In the genomic region with DNA sequence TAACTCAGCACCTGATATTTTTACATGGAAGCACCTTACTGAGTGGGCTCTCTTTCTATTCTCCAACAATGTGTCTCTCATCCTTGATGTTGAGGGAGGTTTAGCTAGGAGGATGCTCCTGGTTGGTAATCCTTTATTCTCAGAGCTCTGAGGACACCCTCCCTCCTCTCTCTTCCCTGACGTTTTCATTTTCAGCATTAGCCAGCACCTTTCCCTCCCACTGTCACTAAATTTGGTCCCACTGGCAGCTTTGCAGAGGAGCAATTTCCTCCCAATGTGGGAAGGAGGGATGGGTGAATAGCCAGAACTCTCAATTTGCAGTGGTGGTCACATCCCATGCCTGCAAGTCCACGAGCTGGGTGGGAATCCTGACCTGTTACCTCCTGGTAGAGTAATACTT, we compare ENCODE assay signal across 17 mouse cellular contexts.
"Had no signal": no experiment of that assay in that cellular context is flagged by ENCODE, and none has a peak within 500 bp of the region (broad histone marks: within the 10 kb centered on the region; RNA-seq: fewer than 3 reads in every experiment).

No protein-coding gene starts in this region.

- DNase-seq: left cerebral cortex, postnatal 4 days; liver; liver, embryonic 13.5 days; liver, postnatal 0 days; lung, adult 18-20 months; lung, adult 2 months; lung, embryonic 14.5 days; lung, postnatal 10 days; lung, postnatal 14 days; lung, postnatal 36 days; lung, postnatal 4 days; midbrain, embryonic 14.5 days had no signal

- ATAC-seq: liver, embryonic 12.5 days; liver, postnatal 0 days; lung, postnatal 0 days; midbrain, embryonic 13.5 days; midbrain, embryonic 15.5 days; midbrain, embryonic 16.5 days had no signal
